Mouse (Mus musculus): Measurements from ENCODE around the gene Grik1. TPM values are rescaled to one million over a fixed set of nuclear protein-coding genes. Genes with fewer than 3 reads are reported as not detected.

Grik1 gene
- polyA plus RNA-seq, 1 experiment from 2014 or later, result 0.39 TPM

GRCm38 (mm10) chr16:88251049-88251448 is 39.0 kb downstream of the Grik1 start:
- WGBS, result 64% methylated on average over 5 of the region's 5 CpGs
- no peaks in the 10 kb centered on the region for H3K27me3 ChIP-seq (ENCODE audit: insufficient read depth, low read length)
- no peak overlapping the region for H3K9ac ChIP-seq
- TF ChIP-seq CTCF (IDR thresholded peaks at IDR 0.05; ENCODE audit: low read depth), result no peak
- H3K9me3 ChIP-seq (ENCODE audit: low read depth, low read length), result no peaks in the 10 kb centered on the region
- H3K36me3 ChIP-seq (ENCODE audit: insufficient read depth), result no peaks in the 10 kb centered on the region
- no peak overlapping the region for H3K4me3 ChIP-seq (ENCODE audit: low read depth, low read length)
- no peak for DNase-seq
- no peak for ATAC-seq (ENCODE audit: insufficient read depth)
- no peak overlapping the region for H3K27ac ChIP-seq (ENCODE audit: low read depth)
- no peaks in the 10 kb centered on the region for H3K4me1 ChIP-seq (ENCODE audit: insufficient read depth)
- no peak overlapping the region for H3K4me2 ChIP-seq

GRCm38 (mm10) chr16:88249825-88250224 is 40.2 kb downstream of the Grik1 start:
- WGBS, result 60% methylated on average over 3 of the region's 3 CpGs

DNA sequence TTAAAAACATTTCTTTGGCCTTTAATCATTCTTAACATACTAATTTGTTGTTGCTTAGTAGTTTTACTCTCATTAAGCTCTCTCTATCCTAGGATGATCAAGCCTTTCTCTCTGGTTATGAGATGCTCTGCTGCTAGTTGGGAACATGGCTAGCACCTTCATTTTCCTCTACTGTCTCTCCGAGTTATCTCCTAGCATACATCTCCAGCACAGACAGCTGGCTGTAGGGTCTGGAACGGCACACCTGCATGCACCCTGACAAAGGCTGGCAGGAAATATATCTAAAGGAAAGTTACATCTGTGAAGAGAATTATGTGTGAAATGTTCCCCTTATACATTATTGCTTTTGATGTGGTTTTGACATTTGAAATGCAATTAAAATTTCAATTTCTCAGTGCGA is 42.5 kb downstream of the Grik1 start:
- Histone ChIP-seq H3K4me1 (ENCODE audit: insufficient read depth) (no peaks in the 10 kb centered on the region), H3K36me3 (ENCODE audit: insufficient read depth) (no peaks in the 10 kb centered on the region), H3K27ac (ENCODE audit: low read depth) (no peak overlapping the region), H3K9ac (no peak overlapping the region), H3K4me3 (ENCODE audit: low read depth, low read length) (no peak overlapping the region), H3K27me3 (ENCODE audit: insufficient read depth, low read length) (no peaks in the 10 kb centered on the region), H3K4me2 (no peak overlapping the region), H3K9me3 (ENCODE audit: low read depth, low read length) (no peaks in the 10 kb centered on the region)
- no peak for TF ChIP-seq CTCF (IDR thresholded peaks at IDR 0.05; ENCODE audit: low read depth)
- no peak for DNase-seq
- no peak for ATAC-seq (ENCODE audit: insufficient read depth)
- WGBS, result 84% methylated on average over 3 of the region's 3 CpGs

More at GRCm38 (mm10) chr16:88249825-88250224, 40.2 kb downstream of the Grik1 start:
- H3K4me2 ChIP-seq, result no peak overlapping the region
- H3K4me3 ChIP-seq (ENCODE audit: low read depth, low read length), result no peak overlapping the region
- ATAC-seq (ENCODE audit: insufficient read depth) (no peak), DNase-seq (no peak)
- no peak for TF ChIP-seq CTCF (IDR thresholded peaks at IDR 0.05; ENCODE audit: low read depth)
- H3K27me3 ChIP-seq (ENCODE audit: insufficient read depth, low read length), result no peaks in the 10 kb centered on the region
- H3K36me3 ChIP-seq (ENCODE audit: insufficient read depth), result no peaks in the 10 kb centered on the region
- no peaks in the 10 kb centered on the region for H3K9me3 ChIP-seq (ENCODE audit: low read depth, low read length)
- H3K27ac ChIP-seq (ENCODE audit: low read depth), result no peak overlapping the region
- H3K4me1 ChIP-seq (ENCODE audit: insufficient read depth), result no peaks in the 10 kb centered on the region
- H3K9ac ChIP-seq, result no peak overlapping the region

GRCm38 (mm10) chr16:88244658-88245057 is 45.4 kb downstream of the Grik1 start:
- Histone ChIP-seq H3K9ac (no peak overlapping the region), H3K4me1 (ENCODE audit: insufficient read depth) (no peaks in the 10 kb centered on the region), H3K9me3 (ENCODE audit: low read depth, low read length) (no peaks in the 10 kb centered on the region), H3K27ac (ENCODE audit: low read depth) (no peak overlapping the region), H3K4me3 (ENCODE audit: low read depth, low read length) (no peak overlapping the region), H3K27me3 (ENCODE audit: insufficient read depth, low read length) (no peaks in the 10 kb centered on the region), H3K4me2 (no peak overlapping the region), H3K36me3 (ENCODE audit: insufficient read depth) (no peaks in the 10 kb centered on the region)
- no peak for TF ChIP-seq CTCF (IDR thresholded peaks at IDR 0.05; ENCODE audit: low read depth)
- ATAC-seq (ENCODE audit: insufficient read depth) (no peak), DNase-seq (no peak)
- 85% methylated on average over 4 of the region's 4 CpGs for WGBS

DNA sequence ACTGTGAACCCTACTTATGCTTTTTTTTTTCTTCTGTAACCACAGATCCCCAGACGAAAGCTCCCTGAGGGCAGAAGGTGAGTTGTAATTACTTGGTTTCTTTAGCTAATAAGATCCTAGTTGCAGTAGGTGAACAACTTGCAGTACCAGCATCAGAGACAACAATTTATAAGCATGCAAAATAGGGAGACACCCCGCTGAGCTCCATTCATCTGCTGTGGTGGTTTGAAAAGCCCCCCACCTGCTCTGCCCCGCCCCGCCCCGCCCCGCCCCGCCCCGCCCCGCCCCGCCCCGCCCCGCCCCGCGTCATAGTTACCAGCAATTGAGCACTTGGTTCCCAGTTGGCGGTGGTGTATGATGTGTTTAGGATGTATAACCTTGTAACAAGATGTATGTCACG is 64.4 kb downstream of the Grik1 start:
- WGBS, result 55% methylated on average over 16 of the region's 16 CpGs
- H3K9me3 ChIP-seq (ENCODE audit: low read depth, low read length), result no peaks in the 10 kb centered on the region
- no peak overlapping the region for H3K4me3 ChIP-seq (ENCODE audit: low read depth, low read length)
- H3K36me3 ChIP-seq (ENCODE audit: insufficient read depth), result no peaks in the 10 kb centered on the region
- H3K9ac ChIP-seq, result no peak overlapping the region
- no peak for DNase-seq
- no peak for ATAC-seq (ENCODE audit: insufficient read depth)
- no peak overlapping the region for H3K4me2 ChIP-seq
- no peaks in the 10 kb centered on the region for H3K27me3 ChIP-seq (ENCODE audit: insufficient read depth, low read length)
- H3K27ac ChIP-seq (ENCODE audit: low read depth), result no peak overlapping the region
- no peaks in the 10 kb centered on the region for H3K4me1 ChIP-seq (ENCODE audit: insufficient read depth)
- no peak for TF ChIP-seq CTCF (IDR thresholded peaks at IDR 0.05; ENCODE audit: low read depth)

- DNase-seq, result no peak
- no peak for ATAC-seq (ENCODE audit: insufficient read depth)
- Histone ChIP-seq H3K9me3 (ENCODE audit: low read depth, low read length) (no peaks in the 10 kb centered on the region), H3K27ac (ENCODE audit: low read depth) (no peak overlapping the region), H3K4me2 (no peak overlapping the region), H3K4me3 (ENCODE audit: low read depth, low read length) (no peak overlapping the region), H3K4me1 (ENCODE audit: insufficient read depth) (no peaks in the 10 kb centered on the region), H3K27me3 (ENCODE audit: insufficient read depth, low read length) (no peaks in the 10 kb centered on the region), H3K36me3 (ENCODE audit: insufficient read depth) (no peaks in the 10 kb centered on the region), H3K9ac (no peak overlapping the region)
- no peak for TF ChIP-seq CTCF (IDR thresholded peaks at IDR 0.05; ENCODE audit: low read depth)
- 36% methylated on average over 3 of the region's 3 CpGs for WGBS
Observed at GRCm38 (mm10) chr16:88221932-88222331, 68.1 kb downstream of the Grik1 start.

DNA sequence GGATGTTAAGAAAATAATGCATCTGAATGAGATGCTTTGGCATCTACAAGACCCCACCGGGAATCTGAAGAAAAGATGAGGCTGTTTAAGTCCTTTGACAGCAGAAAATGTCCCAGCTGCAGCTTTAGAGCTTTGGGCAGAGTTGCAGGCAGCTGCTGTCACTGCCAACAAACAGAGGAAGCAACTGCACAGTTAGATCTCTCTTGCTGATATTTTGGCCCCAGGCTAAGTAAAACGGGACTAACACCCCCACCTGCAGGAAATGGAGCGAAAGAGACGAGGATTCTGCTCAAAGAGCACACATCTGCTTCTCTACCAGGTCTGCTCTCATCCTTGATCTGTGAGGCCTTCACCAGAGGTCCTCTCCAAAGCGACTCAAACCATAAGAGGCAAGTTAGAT is 77.5 kb downstream of the Grik1 start:
- H3K4me1 ChIP-seq (ENCODE audit: insufficient read depth), result no peaks in the 10 kb centered on the region
- H3K27ac ChIP-seq (ENCODE audit: low read depth), result no peak overlapping the region
- H3K4me2 ChIP-seq, result no peak overlapping the region
- no peak overlapping the region for H3K9ac ChIP-seq
- WGBS, result 59% methylated on average over 5 of the region's 5 CpGs
- DNase-seq, result no peak
- ATAC-seq (ENCODE audit: insufficient read depth), result no peak
- no peak for TF ChIP-seq CTCF (IDR thresholded peaks at IDR 0.05; ENCODE audit: low read depth)
- no peak overlapping the region for H3K4me3 ChIP-seq (ENCODE audit: low read depth, low read length)
- no peaks in the 10 kb centered on the region for H3K9me3 ChIP-seq (ENCODE audit: low read depth, low read length)
- no peaks in the 10 kb centered on the region for H3K27me3 ChIP-seq (ENCODE audit: insufficient read depth, low read length)
- no peaks in the 10 kb centered on the region for H3K36me3 ChIP-seq (ENCODE audit: insufficient read depth)

DNA sequence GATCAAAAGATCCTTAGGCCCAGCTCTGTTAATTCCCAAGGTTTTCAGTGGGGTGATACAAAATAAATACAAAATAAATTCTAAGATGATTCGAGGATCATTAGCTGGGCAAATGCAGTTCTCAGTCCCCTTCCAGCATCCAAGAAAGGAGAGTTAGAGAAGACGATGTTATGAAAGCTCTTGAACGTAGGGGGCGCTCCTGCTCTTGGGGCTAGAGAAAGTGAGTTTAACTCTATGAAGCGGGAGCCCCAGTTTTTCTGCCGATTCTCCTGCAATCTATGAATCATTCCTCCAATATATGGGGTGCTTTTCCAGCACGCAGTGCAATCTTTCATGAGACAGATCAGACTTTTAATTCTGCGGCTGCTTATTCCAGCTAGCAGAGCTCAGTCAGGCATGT is 78.2 kb downstream of the Grik1 start:
- WGBS, result 61% methylated on average over 8 of the region's 8 CpGs
- Histone ChIP-seq H3K27ac (ENCODE audit: low read depth) (no peak overlapping the region), H3K4me2 (no peak overlapping the region), H3K9ac (no peak overlapping the region), H3K27me3 (ENCODE audit: insufficient read depth, low read length) (no peaks in the 10 kb centered on the region), H3K4me3 (ENCODE audit: low read depth, low read length) (no peak overlapping the region), H3K36me3 (ENCODE audit: insufficient read depth) (no peaks in the 10 kb centered on the region), H3K9me3 (ENCODE audit: low read depth, low read length) (no peaks in the 10 kb centered on the region), H3K4me1 (ENCODE audit: insufficient read depth) (no peaks in the 10 kb centered on the region)
- ATAC-seq (ENCODE audit: insufficient read depth) (no peak), DNase-seq (peak; percentile 9)
- TF ChIP-seq CTCF (IDR thresholded peaks at IDR 0.05; ENCODE audit: low read depth), result peak; percentile 15; the same call in 1 of the 2 replicates

All from lung, embryonic 14.5 days (tissue).